Mouse (Mus musculus): Measurements from ENCODE around the gene Lypd5. TPM values are rescaled to one million over a fixed set of nuclear protein-coding genes. Genes with fewer than 3 reads are reported as not detected.

The Lypd5 gene
- polyA plus RNA-seq, 1 experiment from 2014 or later = 201 TPM

GRCm38 (mm10) chr7:24379934-24380333 is 30.9 kb downstream of the Lypd5 start:
- ATAC-seq (ENCODE audit: low FRiP score, low TSS enrichment) = no peak
- WGBS = 50% methylated on average over 7 of the region's 7 CpGs
- H3K27ac ChIP-seq (replicated peaks) = no peak overlapping the region

GRCm38 (mm10) chr7:24380370-24380769 is 31.4 kb downstream of the Lypd5 start:
- H3K9ac ChIP-seq (ENCODE audit: low read length) = no peak overlapping the region; the same call in 1 of the 2 replicates
- no peak overlapping the region for H3K4me3 ChIP-seq (ENCODE audit: low read depth, low read length)
- no peaks in the 10 kb centered on the region for H3K27me3 ChIP-seq (ENCODE audit: control insufficient read depth, insufficient read depth, low read length)
- no peak for TF ChIP-seq EP300 (optimal IDR thresholded peaks at IDR 0.05)
- TF ChIP-seq CTCF (IDR thresholded peaks at IDR 0.05; ENCODE audit: low read depth) = no peak
- no peaks in the 10 kb centered on the region for H3K9me3 ChIP-seq (ENCODE audit: control insufficient read depth, low read length)
- no peak overlapping the region for H3K4me2 ChIP-seq (replicated peaks; ENCODE audit: low read depth)
- DNase-seq (ENCODE audit: low spot score) (no peak), ATAC-seq (ENCODE audit: low FRiP score, low TSS enrichment) (no peak)
- WGBS = 67% methylated on average over 2 of the region's 2 CpGs
- H3K36me3 ChIP-seq (ENCODE audit: control insufficient read depth, insufficient read depth, low read length) = no peaks in the 10 kb centered on the region
- no peak overlapping the region for H3K27ac ChIP-seq (replicated peaks)
- peaks cover 6% of the 10 kb centered on the region; the same call in 1 of the 2 replicates for H3K4me1 ChIP-seq (replicated peaks; ENCODE audit: control insufficient read depth, insufficient read depth)

More at GRCm38 (mm10) chr7:24379934-24380333, 30.9 kb downstream of the Lypd5 start:
- Histone ChIP-seq H3K4me1 (replicated peaks; ENCODE audit: control insufficient read depth, insufficient read depth) (peaks cover 6% of the 10 kb centered on the region; the same call in 1 of the 2 replicates), H3K9ac (ENCODE audit: low read length) (no peak overlapping the region; the same call in 1 of the 2 replicates), H3K9me3 (ENCODE audit: control insufficient read depth, low read length) (no peaks in the 10 kb centered on the region), H3K36me3 (ENCODE audit: control insufficient read depth, insufficient read depth, low read length) (no peaks in the 10 kb centered on the region), H3K4me2 (replicated peaks; ENCODE audit: low read depth) (no peak overlapping the region), H3K4me3 (ENCODE audit: low read depth, low read length) (no peak overlapping the region), H3K27me3 (ENCODE audit: control insufficient read depth, insufficient read depth, low read length) (no peaks in the 10 kb centered on the region)
- TF ChIP-seq CTCF (IDR thresholded peaks at IDR 0.05; ENCODE audit: low read depth) (no peak), EP300 (optimal IDR thresholded peaks at IDR 0.05) (no peak)
- no peak for DNase-seq (ENCODE audit: low spot score)

- Histone ChIP-seq H3K4me1 (replicated peaks; ENCODE audit: control insufficient read depth, insufficient read depth) (no peaks in the 10 kb centered on the region), H3K4me3 (ENCODE audit: low read depth, low read length) (no peak overlapping the region), H3K27ac (replicated peaks) (no peak overlapping the region), H3K4me2 (replicated peaks; ENCODE audit: low read depth) (no peak overlapping the region), H3K9me3 (ENCODE audit: control insufficient read depth, low read length) (no peaks in the 10 kb centered on the region), H3K27me3 (ENCODE audit: control insufficient read depth, insufficient read depth, low read length) (no peaks in the 10 kb centered on the region), H3K36me3 (ENCODE audit: control insufficient read depth, insufficient read depth, low read length) (no peaks in the 10 kb centered on the region), H3K9ac (ENCODE audit: low read length) (no peak overlapping the region)
- no peak for DNase-seq (ENCODE audit: low spot score)
- TF ChIP-seq EP300 (optimal IDR thresholded peaks at IDR 0.05) = no peak
- no peak for TF ChIP-seq CTCF (IDR thresholded peaks at IDR 0.05; ENCODE audit: low read depth)
- WGBS = 54% methylated on average over 16 of the region's 16 CpGs
- ATAC-seq (ENCODE audit: low FRiP score, low TSS enrichment) = no peak
These were observed 33.9 kb downstream of the Lypd5 start for GRCm38 (mm10) chr7:24382730-24383372.

GRCm38 (mm10) chr7:24384070-24384469 is 35.1 kb downstream of the Lypd5 start:
- Histone ChIP-seq H3K9me3 (ENCODE audit: control insufficient read depth, low read length) (no peaks in the 10 kb centered on the region), H3K4me1 (replicated peaks; ENCODE audit: control insufficient read depth, insufficient read depth) (no peaks in the 10 kb centered on the region), H3K4me3 (ENCODE audit: low read depth, low read length) (no peak overlapping the region), H3K27ac (replicated peaks) (no peak overlapping the region), H3K36me3 (ENCODE audit: control insufficient read depth, insufficient read depth, low read length) (no peaks in the 10 kb centered on the region), H3K4me2 (replicated peaks; ENCODE audit: low read depth) (no peak overlapping the region), H3K9ac (ENCODE audit: low read length) (no peak overlapping the region), H3K27me3 (ENCODE audit: control insufficient read depth, insufficient read depth, low read length) (no peaks in the 10 kb centered on the region)
- TF ChIP-seq EP300 (optimal IDR thresholded peaks at IDR 0.05) = no peak
- TF ChIP-seq CTCF (IDR thresholded peaks at IDR 0.05; ENCODE audit: low read depth) = no peak
- DNase-seq (ENCODE audit: low spot score) = no peak
- ATAC-seq (ENCODE audit: low FRiP score, low TSS enrichment) = no peak
- 54% methylated on average over 6 of the region's 6 CpGs for WGBS

- 7% methylated on average over 11 of the region's 11 CpGs for WGBS
- Histone ChIP-seq H3K4me1 (replicated peaks; ENCODE audit: control insufficient read depth, insufficient read depth) (no peaks in the 10 kb centered on the region), H3K9me3 (ENCODE audit: control insufficient read depth, low read length) (no peaks in the 10 kb centered on the region), H3K4me3 (ENCODE audit: low read depth, low read length) (no peak overlapping the region), H3K36me3 (ENCODE audit: control insufficient read depth, insufficient read depth, low read length) (no peaks in the 10 kb centered on the region), H3K27me3 (ENCODE audit: control insufficient read depth, insufficient read depth, low read length) (no peaks in the 10 kb centered on the region), H3K27ac (replicated peaks) (no peak overlapping the region), H3K4me2 (replicated peaks; ENCODE audit: low read depth) (peak overlapping the region; percentile 28; the same call in 1 of the 2 replicates), H3K9ac (ENCODE audit: low read length) (no peak overlapping the region)
- peak; percentile 41; the same call in 1 of the 2 replicates for ATAC-seq (ENCODE audit: low FRiP score, low TSS enrichment)
- no peak for TF ChIP-seq EP300 (optimal IDR thresholded peaks at IDR 0.05)
- TF ChIP-seq CTCF (IDR thresholded peaks at IDR 0.05; ENCODE audit: low read depth) = peak; percentile 87
- peak; percentile 83 for DNase-seq (ENCODE audit: low spot score)
These were observed 35.8 kb downstream of the Lypd5 start for GRCm38 (mm10) chr7:24384827-24385226.

GRCm38 (mm10) chr7:24387059-24387556 is 38.1 kb downstream of the Lypd5 start:
- no peak overlapping the region for H3K9ac ChIP-seq (ENCODE audit: low read length)
- ATAC-seq (ENCODE audit: low FRiP score, low TSS enrichment) (no peak), DNase-seq (ENCODE audit: low spot score) (no peak)
- 69% methylated on average over 10 of the region's 10 CpGs for WGBS
- no peaks in the 10 kb centered on the region for H3K27me3 ChIP-seq (ENCODE audit: control insufficient read depth, insufficient read depth, low read length)
- H3K9me3 ChIP-seq (ENCODE audit: control insufficient read depth, low read length) = no peaks in the 10 kb centered on the region
- no peak overlapping the region for H3K4me3 ChIP-seq (ENCODE audit: low read depth, low read length)
- no peaks in the 10 kb centered on the region for H3K4me1 ChIP-seq (replicated peaks; ENCODE audit: control insufficient read depth, insufficient read depth)
- H3K27ac ChIP-seq (replicated peaks) = no peak overlapping the region
- no peaks in the 10 kb centered on the region for H3K36me3 ChIP-seq (ENCODE audit: control insufficient read depth, insufficient read depth, low read length)
- H3K4me2 ChIP-seq (replicated peaks; ENCODE audit: low read depth) = no peak overlapping the region
- TF ChIP-seq CTCF (IDR thresholded peaks at IDR 0.05; ENCODE audit: low read depth) (no peak), EP300 (optimal IDR thresholded peaks at IDR 0.05) (no peak)

All from stomach, postnatal 0 days (tissue).